Mouse (Mus musculus) MEL (cell line): ENCODE data around the gene Slc41a2.

Source experiments
- CTCF ChIP-seq, 3 experiments: IDR thresholded peaks in 2 of 3; conservative IDR thresholded peaks in 1 of 3; 2 replicates each; pipeline ENCODE4 v1.5.1; 2011 to 2012; ENCODE audit warnings: low read length in 3 of 3, low read depth in 2 of 3, mild to moderate bottlenecking in 2 of 3, improper control_type of control experiment in 1 of 3, inconsistent platforms in 1 of 3, mixed read lengths in 1 of 3, moderate library complexity in 1 of 3; ENCODE audit not compliant: control insufficient read depth in 1 of 3, insufficient read depth in 1 of 3, poor library complexity in 1 of 3, severe bottlenecking in 1 of 3
- E2F4 ChIP-seq: IDR thresholded peaks from 2 replicates; pipeline ENCODE4 v1.6.1; 2011; ENCODE audit warnings: low read depth, low read length, improper control_type of control experiment, borderline replicate concordance
- EP300 ChIP-seq, 2 experiments: IDR thresholded peaks; 2 replicates each; pipeline ENCODE4 v1.6.1; 2011; ENCODE audit warnings: improper control_type of control experiment in 2 of 2, low read length in 2 of 2, low read depth in 1 of 2, mild to moderate bottlenecking in 1 of 2
- GATA1 ChIP-seq: IDR thresholded peaks from 2 replicates; pipeline ENCODE4 v1.6.1; 2011; ENCODE audit warnings: low read depth, low read length, improper control_type of control experiment
- HCFC1 ChIP-seq: IDR thresholded peaks from 2 replicates; pipeline ENCODE4 v1.6.1; 2012; ENCODE audit warnings: low read depth, mild to moderate bottlenecking, inconsistent platforms, low read length, improper control_type of control experiment, moderate library complexity
- MAX ChIP-seq: IDR thresholded peaks from 2 replicates; pipeline ENCODE4 v1.6.1; 2011; ENCODE audit warnings: low read length, improper control_type of control experiment
- MXI1 ChIP-seq: IDR thresholded peaks from 2 replicates; pipeline ENCODE4 v1.6.1; 2011; ENCODE audit warnings: mild to moderate bottlenecking, low read depth, low read length, improper control_type of control experiment
- NRF1 ChIP-seq: IDR thresholded peaks from 2 replicates; pipeline ENCODE4 v1.6.1; 2014; ENCODE audit warnings: low read depth, mild to moderate bottlenecking, inconsistent platforms, low read length, improper control_type of control experiment, moderate library complexity; ENCODE audit not compliant: poor library complexity, insufficient read depth, severe bottlenecking
- POLR2A ChIP-seq, 2 experiments: IDR thresholded peaks; 2 replicates each; pipeline ENCODE4 v1.6.1; 2011 to 2012; ENCODE audit warnings: low read length in 2 of 2, mild to moderate bottlenecking in 2 of 2, control low read depth in 1 of 2, improper control_type of control experiment in 1 of 2, low read depth in 1 of 2, moderate library complexity in 1 of 2; ENCODE audit not compliant: control insufficient read depth in 1 of 2, insufficient read depth in 1 of 2, poor library complexity in 1 of 2
- TBP ChIP-seq: IDR thresholded peaks from 2 replicates; pipeline ENCODE4 v1.8.0; 2011; ENCODE audit warnings: low read depth, low read length, improper control_type of control experiment
- TCF12 ChIP-seq: IDR thresholded peaks from 2 replicates; pipeline ENCODE4 v1.6.1; 2014; ENCODE audit warnings: low read depth, mild to moderate bottlenecking, inconsistent platforms, low read length, improper control_type of control experiment, moderate library complexity
- USF2 ChIP-seq, 2 experiments: IDR thresholded peaks; 2 replicates each; pipeline ENCODE4 v1.6.1; 2011 to 2012; ENCODE audit warnings: improper control_type of control experiment in 2 of 2, low read length in 2 of 2, borderline replicate concordance in 1 of 2, inconsistent platforms in 1 of 2, low read depth in 1 of 2, mild to moderate bottlenecking in 1 of 2; ENCODE audit not compliant: insufficient read depth in 1 of 2

- TF ChIP-seq E2F4: no peak
- no peak for TF ChIP-seq USF2 (IDR thresholded peaks at IDR 0.05; ENCODE audit: borderline replicate concordance in 1 of 2, insufficient read depth in 1 of 2, low read depth in 1 of 2, low read length in 2 of 2)
- no peak for TF ChIP-seq MAX
- TF ChIP-seq TBP: no peak
- no peak for TF ChIP-seq POLR2A (IDR thresholded peaks at IDR 0.05; ENCODE audit: control insufficient read depth in 1 of 2, insufficient read depth in 1 of 2, low read depth in 1 of 2, low read length in 2 of 2, poor library complexity in 1 of 2)
- no peak for TF ChIP-seq GATA1
- TF ChIP-seq NRF1: no peak
- TF ChIP-seq CTCF (IDR thresholded peaks at IDR 0.05 in 2 of 3, conservative IDR thresholded peaks at IDR 0.05 in 1 of 3; ENCODE audit: control insufficient read depth in 1 of 3, insufficient read depth in 1 of 3, low read depth in 2 of 3, low read length in 3 of 3, poor library complexity in 1 of 3, severe bottlenecking in 1 of 3): no peak
- no peak for TF ChIP-seq MXI1
- TF ChIP-seq TCF12: no peak
- TF ChIP-seq EP300 (IDR thresholded peaks at IDR 0.05; ENCODE audit: low read depth in 1 of 2, low read length in 2 of 2): no peak
- no peak for TF ChIP-seq HCFC1
Measured at GRCm38 (mm10) chr10:83285724-83286256, 51.9 kb downstream of the Slc41a2 start.
